Mouse (Mus musculus) left cerebral cortex, postnatal 4 days (tissue): ENCODE data around the gene 1700025G04Rik. TPM values are rescaled to one million over a fixed set of nuclear protein-coding genes. Genes with fewer than 3 reads are reported as not detected.

Experiments used
- DNase-seq: peaks from one replicate; pipeline ENCODE4 v3.0.0-alpha.2; 2022
- intact Hi-C: fragments of 180-260 bp; cut with DNase I; formaldehyde crosslinking; loops from one replicate; pipeline ENCODE4 v1.15.1; 2025
- total RNA-seq, 2 experiments: library from RNA; stranded (reverse); gene quantifications; 2 replicates each; pipeline ENCODE4 v1.2.3; 2021

Gene 1700025G04Rik
- total RNA-seq, 2 experiments from 2014 or later = 51.3 to 51.4 TPM

DNA sequence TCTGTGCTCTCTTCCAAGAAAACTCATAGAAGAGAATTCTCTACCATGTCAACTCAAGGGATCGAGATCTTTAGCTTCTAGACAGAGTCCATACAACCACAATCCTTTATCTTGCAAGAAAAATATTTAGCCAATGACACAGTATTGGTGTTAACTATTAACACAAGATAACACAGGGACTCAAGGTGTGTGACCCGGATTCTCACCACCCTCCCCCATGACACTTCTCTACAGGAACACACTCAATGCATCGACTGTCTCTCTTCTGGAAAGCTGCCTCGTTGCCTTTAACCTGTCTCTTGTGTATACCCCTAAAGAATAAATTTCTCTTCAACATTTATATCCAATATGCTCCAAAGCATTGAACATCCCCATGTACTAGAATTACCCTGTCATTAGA lies 52.3 kb downstream of the 1700025G04Rik start:
- DNase-seq = no peak
- intact Hi-C loops = no loop called here

DNA sequence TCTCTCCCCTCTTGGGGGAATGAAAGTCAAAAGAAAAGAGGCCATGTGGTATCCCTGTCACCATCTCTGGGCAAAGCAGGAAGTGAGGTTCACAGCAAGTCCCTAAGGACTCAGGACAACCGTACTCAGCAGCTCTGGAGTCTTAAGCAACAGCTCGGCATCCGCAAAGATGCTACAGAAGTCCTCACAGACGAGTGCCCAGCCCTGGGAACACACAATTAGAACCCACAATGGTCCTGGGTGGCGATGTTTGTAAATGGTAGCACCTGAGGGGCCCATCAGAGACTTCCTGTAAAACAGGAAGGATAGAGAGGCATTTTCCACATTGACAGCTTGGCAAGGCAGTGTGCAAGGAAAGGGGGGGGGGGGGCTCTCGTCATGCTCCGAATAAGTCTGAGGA lies 55.2 kb downstream of the 1700025G04Rik start:
- intact Hi-C loops = no loop called here
- DNase-seq = no peak

DNA sequence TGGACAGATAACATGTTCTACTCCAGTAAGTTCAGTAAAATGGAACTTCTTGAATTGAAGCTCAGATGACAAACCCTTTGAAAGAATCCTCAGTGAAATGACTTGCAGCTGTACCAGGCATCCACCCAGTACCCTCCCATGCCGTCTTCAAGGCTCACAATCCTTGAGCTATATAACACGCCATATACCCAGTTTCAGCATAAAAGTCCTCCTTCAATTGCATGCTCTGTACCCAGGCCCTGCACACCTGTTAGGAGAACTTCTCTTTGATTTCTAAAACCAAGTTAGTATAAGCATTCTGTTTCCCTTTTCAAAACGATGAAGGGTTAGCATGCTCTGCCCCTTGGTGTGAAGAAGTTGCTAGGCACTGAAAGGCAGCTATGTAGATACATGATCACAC lies 56.2 kb downstream of the 1700025G04Rik start:
- DNase-seq = no peak
- intact Hi-C loops = no loop called here

DNA sequence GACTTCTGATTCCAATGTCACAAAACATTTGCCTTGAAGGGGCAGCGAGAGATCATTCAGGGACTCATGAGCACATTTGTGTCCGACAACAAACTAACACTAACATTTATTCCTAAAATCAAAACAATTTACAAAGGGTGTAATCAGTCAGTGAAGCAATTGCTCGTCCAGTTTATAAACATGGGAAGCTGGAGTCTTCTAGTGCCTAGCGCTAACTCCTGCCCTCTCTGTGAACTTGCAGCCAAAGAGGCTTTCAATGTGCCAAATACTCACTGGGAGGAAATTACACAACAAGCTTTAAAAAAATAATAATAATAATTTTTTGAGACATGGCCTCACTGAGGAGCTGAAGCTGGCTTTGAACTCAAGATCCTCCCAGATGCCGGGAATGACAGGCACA lies 57.8 kb downstream of the 1700025G04Rik start:
- intact Hi-C loops = no loop called here
- no peak for DNase-seq

DNA sequence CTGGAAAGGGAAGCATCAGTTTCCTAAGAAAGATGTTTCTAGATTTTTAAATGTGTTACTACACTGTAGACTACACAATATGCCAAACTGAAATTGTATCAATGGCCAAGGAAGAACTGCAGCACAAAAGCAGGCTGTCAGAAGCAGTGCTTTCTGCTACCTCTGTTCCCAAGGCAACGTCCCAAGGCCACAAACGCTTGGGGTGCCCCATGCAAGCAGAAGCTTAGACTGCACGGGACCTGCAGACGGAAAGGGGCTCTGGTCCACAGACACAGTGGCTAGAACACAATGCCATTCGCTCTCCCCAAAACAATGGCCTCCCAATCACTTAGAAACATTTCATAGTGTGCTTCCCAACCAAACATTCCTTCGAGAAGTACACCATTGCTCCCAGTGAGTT lies 59.4 kb downstream of the 1700025G04Rik start:
- no peak for DNase-seq
- intact Hi-C loops = no loop called here

DNA sequence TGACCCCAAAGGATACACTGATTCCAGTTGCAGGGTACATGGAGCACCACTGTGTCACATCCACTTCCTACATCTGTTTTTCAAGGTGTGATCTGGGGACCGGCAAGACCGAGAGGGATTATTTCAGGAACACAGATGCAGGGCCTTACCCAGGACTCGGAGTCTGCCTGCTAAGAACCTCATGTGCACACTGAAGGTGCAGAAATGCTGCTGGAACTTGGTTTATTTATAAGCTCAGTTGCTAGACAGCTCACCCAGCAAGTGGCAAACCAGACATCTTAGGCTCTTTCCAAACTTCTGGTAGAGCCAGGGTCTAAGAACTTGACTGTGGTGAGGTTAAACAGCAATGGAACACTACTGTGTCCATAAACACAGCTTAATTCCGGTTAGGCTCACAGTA lies 61.2 kb downstream of the 1700025G04Rik start:
- DNase-seq = no peak
- intact Hi-C loops = no loop called here

DNA sequence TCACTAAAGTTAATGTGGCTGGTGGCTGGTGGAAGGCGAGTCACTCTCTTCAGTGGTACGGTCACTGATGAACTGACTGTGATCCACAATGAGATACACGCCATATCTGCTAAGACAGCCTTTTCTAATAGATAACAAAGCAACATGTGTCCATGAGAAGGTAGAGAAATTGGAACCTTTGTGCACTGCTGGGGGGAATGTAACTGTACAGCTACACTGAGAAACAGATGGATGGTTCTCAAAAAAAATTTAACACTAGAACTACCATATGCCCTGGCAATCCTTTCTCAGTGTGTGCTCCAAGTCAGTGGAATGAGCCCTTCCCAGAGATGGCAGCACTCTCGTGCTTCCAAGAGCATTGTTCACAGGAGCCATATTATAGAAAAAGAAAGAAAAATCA lies 63.2 kb downstream of the 1700025G04Rik start:
- DNase-seq = no peak
- intact Hi-C loops = no loop called here

DNA sequence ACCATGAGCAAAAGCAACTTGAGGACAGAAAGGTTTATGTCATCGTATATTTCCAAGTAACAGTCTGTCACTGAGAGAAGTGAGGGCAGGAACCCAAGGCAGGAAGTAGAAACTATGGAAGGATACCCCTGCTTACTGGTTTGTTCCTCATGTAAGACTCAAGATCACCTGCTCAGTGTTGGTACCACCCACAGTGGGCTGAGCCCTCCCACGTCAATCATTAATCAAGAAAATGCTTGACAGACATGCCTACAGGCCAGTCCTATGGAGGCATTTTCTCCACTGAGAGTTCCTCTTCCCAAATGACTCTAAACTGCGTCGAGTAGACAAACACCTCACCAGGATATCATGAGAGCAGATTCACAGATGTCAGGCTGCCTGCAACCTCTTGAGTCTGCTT lies 64.6 kb downstream of the 1700025G04Rik start:
- no peak for DNase-seq
- intact Hi-C loops = no loop called here

DNA sequence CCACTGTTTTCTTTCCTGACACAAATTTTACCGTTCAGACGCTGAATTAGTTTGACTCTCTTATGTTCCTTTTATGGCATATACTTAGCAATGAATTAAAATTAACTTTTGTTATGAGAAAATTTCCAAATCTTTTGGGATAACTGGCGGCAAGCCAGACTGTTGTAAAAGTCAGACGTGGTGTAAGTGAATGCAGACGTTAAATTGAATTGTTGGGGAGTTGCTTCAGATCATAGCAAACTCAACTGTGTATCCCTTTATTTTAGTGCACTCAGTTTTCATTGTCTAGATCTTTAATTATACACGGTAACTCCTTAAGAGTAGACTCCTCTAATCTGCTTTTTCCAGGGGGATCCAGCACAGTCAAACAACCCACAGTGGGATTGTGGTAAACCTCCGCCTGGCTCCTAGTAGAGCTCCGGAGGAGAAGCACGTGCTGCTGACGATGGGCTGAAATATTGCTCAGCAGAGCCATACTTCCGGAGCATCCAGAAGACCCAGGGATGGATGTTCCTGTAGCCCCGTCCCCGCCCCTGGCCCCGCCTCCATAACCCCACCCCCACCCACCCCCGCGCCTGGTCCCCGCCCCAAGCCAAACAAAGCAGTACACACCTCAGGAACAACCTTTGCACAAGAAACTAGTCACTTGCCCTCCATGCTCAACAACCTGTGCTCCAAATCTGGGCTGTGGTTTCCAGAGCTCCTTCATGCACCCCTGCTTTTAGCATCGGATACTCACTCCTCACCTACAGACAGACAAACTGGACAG lies 65.7 kb downstream of the 1700025G04Rik start:
- intact Hi-C loops = no loop called here
- DNase-seq = no peak

DNA sequence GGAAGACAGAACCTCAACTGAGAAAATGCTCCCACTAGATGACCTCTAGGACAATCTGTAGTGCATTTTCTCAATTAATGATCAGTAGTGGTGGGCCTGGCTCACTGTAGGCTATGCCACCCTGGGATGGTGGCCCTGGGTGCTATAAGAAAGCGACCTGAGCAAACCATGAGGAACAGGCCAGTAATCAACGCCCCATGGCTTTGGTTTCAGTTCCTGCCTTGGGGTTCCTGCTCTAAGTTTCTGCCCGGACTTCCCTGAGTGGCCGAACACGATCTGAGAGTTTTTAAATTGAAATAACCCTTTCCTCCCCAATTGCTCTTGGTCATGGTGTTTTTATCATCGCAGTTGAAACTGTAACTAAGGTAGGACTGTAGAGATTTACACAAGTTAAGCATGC lies 69.1 kb downstream of the 1700025G04Rik start:
- DNase-seq = no peak
- intact Hi-C loops = no loop called here

DNA sequence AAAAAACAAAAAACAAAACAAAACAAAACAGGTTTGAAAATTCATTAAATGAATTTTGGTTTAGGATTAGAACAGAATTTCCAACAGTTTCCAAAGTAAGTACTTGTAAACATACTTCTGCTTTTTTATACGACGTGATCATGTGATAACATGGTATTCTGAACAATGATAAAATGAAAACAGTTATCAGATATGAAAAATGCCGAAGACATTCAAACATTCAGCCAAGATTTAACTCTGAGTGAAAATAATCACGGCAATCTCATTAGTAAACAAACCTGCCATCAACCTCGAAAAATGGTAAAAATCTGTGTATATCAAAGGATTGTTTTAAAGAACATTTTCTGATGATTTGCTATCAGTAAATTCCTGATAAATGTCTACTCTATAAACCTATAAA lies 69.9 kb downstream of the 1700025G04Rik start:
- no peak for DNase-seq
- intact Hi-C loops = no loop called here

DNA sequence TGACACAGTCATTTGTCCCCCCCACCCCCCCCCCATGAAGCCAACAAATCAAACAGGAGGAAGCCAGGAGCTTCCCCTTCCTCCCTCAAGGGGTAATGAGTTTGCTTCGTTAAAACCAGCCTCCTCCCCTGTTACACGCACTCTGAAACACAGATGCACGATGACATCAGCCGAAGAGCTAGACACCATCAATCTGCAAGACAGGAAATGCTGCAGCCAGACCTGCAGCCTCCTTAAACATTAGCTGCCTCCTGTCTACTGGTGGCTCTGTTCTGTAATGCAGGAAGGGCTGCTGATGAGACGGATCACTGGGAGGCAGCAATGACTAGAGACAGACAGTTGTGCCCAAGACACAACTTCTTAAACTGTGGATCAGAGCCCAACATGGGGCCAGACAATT lies 70.7 kb downstream of the 1700025G04Rik start:
- DNase-seq = no peak
- intact Hi-C loops = no loop called here

DNA sequence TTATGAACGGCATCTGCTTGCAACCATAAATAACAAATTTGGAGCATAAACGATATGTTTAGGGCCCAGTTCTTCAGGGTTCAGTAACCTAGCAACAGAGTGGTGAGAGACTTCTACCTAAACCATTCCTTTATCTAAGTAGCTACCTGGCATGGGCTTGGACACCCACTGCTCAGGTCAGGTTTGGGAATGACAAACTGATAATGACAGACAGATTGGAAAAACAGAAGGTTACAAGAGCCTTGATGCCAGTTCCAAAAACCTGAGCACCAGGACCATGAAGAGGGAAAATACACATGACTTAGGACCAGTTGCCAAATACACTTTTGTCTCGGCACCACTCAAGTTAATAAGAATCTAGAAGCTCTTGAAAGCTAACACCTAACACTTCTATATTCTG lies 71.6 kb downstream of the 1700025G04Rik start:
- intact Hi-C loops = no loop called here
- no peak for DNase-seq

DNA sequence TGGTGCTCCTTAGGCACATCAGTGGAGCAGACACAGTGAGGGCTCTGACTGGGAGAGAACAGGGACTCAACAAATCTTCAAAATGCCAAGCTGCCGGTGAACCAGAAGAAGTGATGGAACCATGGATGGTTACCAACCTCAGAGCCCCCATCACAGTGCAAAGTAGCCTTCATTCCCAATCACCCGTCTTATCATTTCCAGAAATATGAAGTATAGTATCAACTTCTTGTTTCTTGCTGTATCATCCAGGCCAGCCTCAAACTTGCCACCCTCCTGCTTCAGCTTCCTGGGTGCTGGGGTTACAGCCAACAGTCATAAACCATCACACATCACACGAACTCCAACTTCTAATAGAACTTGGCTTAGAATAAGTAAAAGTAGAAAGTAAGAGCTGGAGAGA lies 73.3 kb downstream of the 1700025G04Rik start:
- intact Hi-C loops = no loop called here
- no peak for DNase-seq

DNA sequence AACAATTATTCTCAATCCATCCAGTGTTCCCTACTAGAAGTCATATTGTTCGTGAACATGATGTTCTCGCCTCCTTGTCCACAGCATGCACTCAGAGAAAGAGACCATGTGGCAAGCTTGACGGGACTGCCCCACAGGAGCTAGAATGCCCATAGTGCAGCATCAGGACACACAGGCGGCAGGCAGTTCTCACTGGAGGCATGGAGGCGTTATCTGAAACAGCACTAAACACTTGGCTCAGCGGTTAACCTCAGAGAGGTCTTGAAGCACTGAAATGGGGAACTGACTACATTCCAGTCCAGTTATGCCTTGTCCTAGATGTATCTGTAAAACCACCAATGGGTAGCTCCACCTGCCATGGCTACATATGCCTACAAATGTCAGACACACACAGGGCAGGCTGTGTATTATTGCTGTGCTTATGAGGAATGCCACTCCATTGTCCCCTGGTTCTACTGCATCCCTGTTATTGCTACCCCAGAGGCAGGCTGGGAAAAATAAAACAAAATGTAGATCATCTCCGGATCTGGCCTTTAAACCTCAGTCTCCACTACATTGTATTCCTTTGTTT lies 74.3 kb downstream of the 1700025G04Rik start:
- intact Hi-C loops = no loop called here
- DNase-seq = no peak

DNA sequence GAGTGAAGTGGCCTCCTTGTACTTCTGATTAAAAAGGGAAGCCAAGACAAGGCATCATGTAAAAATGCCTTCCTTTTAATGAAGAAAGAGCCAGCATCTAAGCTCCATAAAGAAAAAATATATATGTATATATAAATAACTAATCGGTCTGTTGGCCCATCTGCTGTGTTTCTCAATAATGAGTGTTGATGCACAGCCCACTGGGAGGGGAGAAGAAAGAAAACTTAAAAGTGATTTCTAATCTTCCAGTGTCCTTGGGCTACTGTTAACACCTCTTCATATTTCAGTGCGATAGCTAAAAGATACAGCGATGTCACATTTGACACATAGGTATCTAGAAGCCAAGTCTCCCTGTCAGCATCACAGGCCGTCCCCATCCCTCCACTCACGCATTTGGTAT lies 78.2 kb downstream of the 1700025G04Rik start:
- intact Hi-C loops = no loop called here
- DNase-seq = no peak

DNA sequence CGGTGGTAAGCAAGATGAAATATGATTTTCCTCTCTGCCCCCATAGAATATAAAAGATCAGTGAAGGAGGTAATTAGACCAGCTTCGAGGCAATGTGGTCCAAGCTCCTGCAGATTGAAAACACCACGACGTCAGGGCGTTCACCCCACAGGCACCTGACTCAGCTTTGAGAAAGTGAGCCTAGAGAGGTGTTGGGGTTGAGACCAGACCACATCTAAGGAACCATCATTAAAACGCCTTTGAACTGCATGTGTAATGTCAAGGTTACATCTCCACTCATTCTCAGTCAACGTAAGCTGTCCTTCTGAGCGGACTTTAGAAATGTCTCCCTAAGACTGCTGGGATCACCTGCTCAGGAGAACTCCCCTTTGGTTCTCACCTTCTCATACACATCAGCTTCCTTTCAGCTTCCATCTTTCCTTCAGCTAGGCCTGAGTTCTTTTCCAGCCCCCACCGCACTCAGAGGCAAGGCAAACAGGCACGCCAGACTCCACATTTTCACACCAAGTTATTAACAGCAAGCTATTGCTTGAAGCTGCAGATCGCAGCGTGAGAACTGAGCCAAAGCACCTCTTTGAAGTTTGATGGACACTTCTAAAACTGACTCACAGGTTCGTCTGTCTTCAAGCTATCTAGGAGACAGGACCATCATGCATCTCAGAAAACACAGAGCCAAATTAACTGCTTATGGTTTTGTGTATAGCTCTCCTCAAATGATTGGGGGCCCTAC lies 79.5 kb downstream of the 1700025G04Rik start:
- no peak for DNase-seq
- intact Hi-C loops = no loop called here

DNA sequence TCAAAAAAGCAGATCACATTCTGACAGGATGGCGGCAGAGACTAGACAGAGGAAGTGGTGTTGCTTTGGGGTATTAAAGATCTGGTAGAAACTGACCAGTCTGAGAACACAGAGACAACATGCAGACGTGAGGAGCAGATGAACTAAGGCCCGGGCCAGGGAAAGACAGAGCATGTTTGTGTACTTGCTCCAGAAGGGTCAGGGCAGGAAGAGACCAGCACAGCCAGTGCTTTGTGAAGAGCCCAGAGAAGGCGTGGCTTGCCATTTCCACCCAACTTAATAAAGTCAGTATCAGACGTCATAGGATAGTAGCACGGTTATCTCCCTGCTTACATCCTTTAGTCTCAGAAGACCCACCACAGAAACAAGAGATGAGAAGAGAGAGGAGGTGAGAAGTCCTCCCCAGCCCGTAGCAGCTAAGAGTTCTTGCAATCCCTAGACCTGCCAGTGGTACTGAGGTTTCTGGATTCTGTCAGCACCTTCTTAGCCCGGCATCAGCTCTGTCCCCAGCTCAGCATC lies 81.4 kb downstream of the 1700025G04Rik start:
- no peak for DNase-seq
- intact Hi-C loops = loop anchor here (5.0 kb wide), 1 partner anchor 74 kb away; no protein-coding TSS in a partner anchor

DNA sequence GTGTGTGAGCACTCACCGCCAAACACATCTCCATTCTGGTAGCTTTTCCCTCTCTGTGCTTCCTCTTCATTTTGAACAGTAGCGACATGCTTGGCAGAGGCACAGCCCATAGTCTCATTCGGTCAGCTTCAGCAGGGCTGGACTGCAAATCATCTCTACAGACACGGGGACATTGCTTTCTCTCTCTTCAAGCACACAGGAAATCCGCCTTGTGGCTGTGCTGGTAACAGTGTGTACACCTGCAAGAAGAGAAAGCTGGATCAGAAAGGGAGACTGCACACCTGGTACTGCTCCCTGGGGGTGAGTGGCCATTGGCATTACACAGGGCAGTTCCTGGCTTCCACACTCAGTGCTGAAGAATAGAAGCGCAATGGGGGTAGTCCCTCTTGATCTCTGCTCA lies 83.4 kb downstream of the 1700025G04Rik start:
- no peak for DNase-seq
- intact Hi-C loops = loop anchor here (5.0 kb wide), 1 partner anchor 76 kb away; no protein-coding TSS in a partner anchor

DNA sequence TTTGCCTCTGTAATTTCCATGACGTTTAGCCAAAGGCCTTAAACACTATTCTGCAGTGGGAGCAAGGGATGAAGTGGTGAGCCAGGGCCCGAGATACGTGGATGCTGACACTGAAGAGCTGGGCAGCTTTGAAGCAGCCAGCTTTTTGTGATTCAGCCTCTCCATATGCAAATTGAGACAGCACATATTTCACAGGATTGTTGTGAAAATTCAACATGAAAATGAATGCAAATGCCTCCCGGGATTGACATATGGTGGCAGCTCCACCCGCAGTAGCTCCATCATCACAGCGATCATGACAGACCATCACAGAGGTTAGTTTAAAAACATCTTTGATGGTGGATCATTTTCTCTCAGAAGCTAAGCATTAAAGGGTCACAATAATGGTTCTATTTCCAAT lies 85.4 kb downstream of the 1700025G04Rik start:
- intact Hi-C loops = no loop called here
- DNase-seq = no peak

DNA sequence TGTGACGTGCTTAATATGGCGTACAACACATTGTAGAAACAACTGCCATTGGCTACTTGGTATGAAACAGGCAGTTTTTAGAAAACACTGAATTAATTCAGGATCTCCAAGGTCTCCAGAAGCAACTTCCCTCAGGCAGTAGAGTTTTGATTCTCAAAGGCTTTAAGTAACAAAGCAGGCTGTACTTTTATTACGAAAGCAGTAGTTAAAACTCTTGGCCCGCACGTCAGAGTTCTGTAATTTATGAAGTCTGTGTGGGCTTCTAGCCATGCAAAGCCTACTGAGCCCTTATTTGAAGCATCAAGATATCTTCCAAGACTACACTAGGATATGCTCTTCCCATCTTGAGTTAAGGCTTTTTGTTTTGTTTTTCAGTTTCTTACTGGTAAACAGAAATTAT lies 89.5 kb downstream of the 1700025G04Rik start:
- no peak for DNase-seq
- intact Hi-C loops = no loop called here

DNA sequence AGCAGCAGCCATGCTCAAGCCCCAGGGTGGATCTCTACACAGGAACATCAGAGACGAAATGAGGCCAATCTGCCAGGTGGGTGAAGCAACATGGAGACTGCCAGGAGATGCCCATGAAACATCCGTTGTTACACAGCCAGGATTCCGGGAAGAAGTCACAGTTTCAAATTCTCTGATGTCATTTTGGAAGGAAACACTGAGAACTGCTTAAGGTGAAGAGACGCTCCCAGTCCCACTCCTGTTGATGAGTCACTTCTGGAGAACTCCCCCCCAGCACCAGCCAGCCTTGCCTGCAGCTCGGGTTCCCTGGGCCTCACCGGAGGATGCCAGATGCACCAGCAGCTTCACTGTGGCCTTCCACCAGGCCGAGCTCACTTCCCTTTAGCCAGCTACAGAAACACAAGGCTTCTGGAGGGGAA lies 90.5 kb downstream of the 1700025G04Rik start:
- intact Hi-C loops = no loop called here
- DNase-seq = no peak
